Comparison of ENCODE assay signal across 8 mouse cellular contexts in the genomic region with DNA sequence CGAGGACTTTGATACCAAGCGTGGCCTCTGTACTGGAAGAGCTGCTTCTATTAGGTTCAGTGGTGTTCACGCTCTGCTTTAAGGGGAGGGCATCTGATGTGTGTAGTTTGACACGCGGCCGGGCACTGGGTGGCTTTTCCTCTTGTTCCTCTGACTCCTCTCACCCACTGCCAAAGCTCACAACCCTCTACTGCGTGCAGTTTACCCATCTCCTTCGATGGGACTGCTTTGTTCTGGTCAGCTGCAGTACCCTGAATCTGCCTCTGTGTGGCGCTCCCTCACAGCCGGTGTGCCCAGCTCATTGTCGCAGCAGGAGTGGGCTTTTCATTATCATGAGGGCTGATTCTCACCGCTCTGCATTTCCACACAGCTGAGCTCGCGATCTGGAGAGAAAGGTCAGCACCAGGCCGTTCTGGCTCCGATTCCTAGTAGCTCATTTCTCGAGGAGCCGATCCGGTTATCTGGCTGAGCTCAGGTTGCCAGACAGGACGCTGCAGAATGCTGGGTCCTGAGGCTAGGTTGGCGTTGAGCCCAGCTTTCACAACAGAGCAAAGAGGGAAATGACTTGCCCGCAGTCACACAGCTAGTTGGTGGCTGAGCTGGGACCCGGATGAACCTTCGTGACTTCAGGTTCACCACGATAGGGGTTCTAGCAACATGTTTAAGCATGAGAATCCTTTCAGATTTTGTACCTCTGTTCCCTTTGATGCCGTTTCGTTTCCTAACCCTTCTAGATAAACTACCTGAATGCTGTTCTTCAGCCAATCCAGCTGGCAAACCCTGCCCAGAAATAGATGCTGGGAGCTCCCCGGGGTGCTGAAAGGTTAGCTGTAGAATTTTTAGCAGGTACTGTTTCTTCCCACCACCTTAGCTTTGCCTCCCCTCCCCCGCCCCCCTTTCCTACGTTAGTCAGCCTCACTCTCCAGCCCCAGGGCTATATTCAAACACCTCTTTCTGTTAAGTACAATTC. TPM values are rescaled to one million over a fixed set of nuclear protein-coding genes. Genes with fewer than 3 reads are reported as not detected.
A peak's percentile ranks its signal among the peaks of the same experiment; 100 is the strongest.
DNase-seq lines count a peak whose midpoint lies in the region; ATAC-seq and TF ChIP-seq lines count a peak whose summit lies in the region.

No protein-coding gene starts in this region.

- WGBS in embryonic facial prominence, embryonic 12.5 days, result 13% methylated on average over 30 of the region's 30 CpGs
- 11% methylated on average over 30 of the region's 30 CpGs for WGBS in heart, embryonic 10.5 days
- 14% methylated on average over 30 of the region's 30 CpGs for WGBS in limb, embryonic 14.5 days
- 17% methylated on average over 30 of the region's 30 CpGs for WGBS in midbrain, embryonic 15.5 days

- peaks cover 28% of the 10 kb centered on the region for H3K4me1 ChIP-seq in embryonic facial prominence, embryonic 12.5 days
- H3K4me1 ChIP-seq in heart, embryonic 10.5 days, result peaks cover 35% of the 10 kb centered on the region
- peaks cover 11% of the 10 kb centered on the region for H3K4me1 ChIP-seq in limb, embryonic 14.5 days (ENCODE audit: control insufficient read depth, insufficient read depth, low read length)
- H3K4me1 ChIP-seq in midbrain, embryonic 15.5 days, result peaks cover 9% of the 10 kb centered on the region

- peak overlapping the region; percentile 14; the same call in 1 of the 2 replicates for H3K4me2 ChIP-seq in embryonic facial prominence, embryonic 12.5 days (replicated peaks)
- H3K4me2 ChIP-seq in limb, embryonic 14.5 days (replicated peaks; ENCODE audit: low read depth, low read length, severe bottlenecking), result peak overlapping the region; percentile 9
- peak overlapping the region; percentile 31 for H3K4me2 ChIP-seq in midbrain, embryonic 15.5 days

- peaks cover 43% of the 10 kb centered on the region for H3K36me3 ChIP-seq in embryonic facial prominence, embryonic 12.5 days
- peaks cover 41% of the 10 kb centered on the region for H3K36me3 ChIP-seq in heart, embryonic 10.5 days
- peaks cover 44% of the 10 kb centered on the region for H3K36me3 ChIP-seq in limb, embryonic 14.5 days (ENCODE audit: control insufficient read depth, insufficient read depth, low read length)
- peaks cover 27% of the 10 kb centered on the region for H3K36me3 ChIP-seq in midbrain, embryonic 15.5 days (replicated peaks)

- peak overlapping the region; percentile 27; the same call in 1 of the 2 replicates for H3K9ac ChIP-seq in embryonic facial prominence, embryonic 12.5 days
- peak overlapping the region; percentile 29; the same call in 1 of the 2 replicates for H3K9ac ChIP-seq in limb, embryonic 14.5 days (ENCODE audit: low read depth, low read length, severe bottlenecking)
- H3K9ac ChIP-seq in midbrain, embryonic 15.5 days, result no peak overlapping the region

- DNase-seq in B cell, adult 2 months, result peak; percentile 84
- DNase-seq in adrenal gland, postnatal 36 days, result peak; percentile 79 to 83
- DNase-seq in heart, embryonic 10.5 days (ENCODE audit: low spot score), result peak; percentile 88
- peak; percentile 76 for DNase-seq in kidney, adult 9 months
- peak; percentile 67 for DNase-seq in limb, embryonic 14.5 days (ENCODE audit: low spot score)
- peak; percentile 50 to 63 for DNase-seq in spleen, postnatal 14 days (ENCODE audit: low spot score in 2 of 2)

- H3K27ac ChIP-seq in embryonic facial prominence, embryonic 12.5 days, result peak overlapping the region; percentile 18; the same call in 1 of the 2 replicates
- peak overlapping the region; percentile 2; the same call in 1 of the 2 replicates for H3K27ac ChIP-seq in heart, embryonic 10.5 days
- H3K27ac ChIP-seq in limb, embryonic 14.5 days (replicated peaks; ENCODE audit: low read depth, low read length), result no peak overlapping the region
- peak overlapping the region; percentile 23; the same call in 1 of the 2 replicates for H3K27ac ChIP-seq in midbrain, embryonic 15.5 days

- H3K4me3 ChIP-seq in embryonic facial prominence, embryonic 12.5 days, result 0 out of 2 replicates have a peak overlapping the region, but pooled peaks have one; percentile 6
- H3K4me3 ChIP-seq in heart, embryonic 10.5 days, result peak overlapping the region; percentile 42
- no peak overlapping the region; the same call in 1 of the 2 replicates for H3K4me3 ChIP-seq in limb, embryonic 14.5 days (replicated peaks; ENCODE audit: low read length)
- peak overlapping the region; percentile 13; the same call in 1 of the 2 replicates for H3K4me3 ChIP-seq in midbrain, embryonic 15.5 days

- no peak for TF ChIP-seq POLR2A in limb, embryonic 14.5 days (IDR thresholded peaks at IDR 0.05; ENCODE audit: borderline replicate concordance, extremely low read depth, insufficient read depth, insufficient read length)

- H3K27me3 ChIP-seq in embryonic facial prominence, embryonic 12.5 days, result no peaks in the 10 kb centered on the region
- H3K27me3 ChIP-seq in heart, embryonic 10.5 days (ENCODE audit: insufficient read depth, poor library complexity, severe bottlenecking), result no peaks in the 10 kb centered on the region
- H3K27me3 ChIP-seq in limb, embryonic 14.5 days (ENCODE audit: control insufficient read depth, insufficient read depth, low read length), result no peaks in the 10 kb centered on the region
- H3K27me3 ChIP-seq in midbrain, embryonic 15.5 days (replicated peaks), result no peaks in the 10 kb centered on the region

- 0 out of 2 replicates have a peak, but pooled peaks have one; percentile 19 for ATAC-seq in embryonic facial prominence, embryonic 12.5 days (ENCODE audit: insufficient number of reproducible peaks, insufficient read depth, low FRiP score, low TSS enrichment)
- ATAC-seq in limb, embryonic 14.5 days (ENCODE audit: low FRiP score, low read depth), result peak; percentile 31
- peak; percentile 57 for ATAC-seq in midbrain, embryonic 15.5 days (replicated peaks)

- H3K9me3 ChIP-seq in embryonic facial prominence, embryonic 12.5 days, result no peaks in the 10 kb centered on the region
- no peaks in the 10 kb centered on the region for H3K9me3 ChIP-seq in heart, embryonic 10.5 days
- no peaks in the 10 kb centered on the region for H3K9me3 ChIP-seq in limb, embryonic 14.5 days (ENCODE audit: control insufficient read depth, low read length)
- no peaks in the 10 kb centered on the region for H3K9me3 ChIP-seq in midbrain, embryonic 15.5 days

RNA-seq across cellular contexts. Expression of a gene that starts 10.2 kb away (rescaled TPM):
- total RNA-seq in adrenal gland, postnatal 36 days (2021), result under 1 TPM in 1 of 2 experiments, not detected in 1; 0.13 TPM
- polyA plus RNA-seq in embryonic facial prominence, embryonic 12.5 days (2016; fragmentation: Nextera tagmentation; extraction: Ambion mirVana), result 0.28 and 0.42 TPM in 2 replicates
- 0.12 and 0.30 TPM in 2 replicates for polyA plus RNA-seq in heart, embryonic 10.5 days (2016; fragmentation: Nextera tagmentation; extraction: Ambion mirVana)
- polyA plus RNA-seq in limb, embryonic 14.5 days (2012; rRNA removed), result 1.0 and 1.3 TPM in 2 replicates
- 0.25 and 0.54 TPM in 2 replicates for polyA plus RNA-seq in limb, embryonic 14.5 days (2014; fragmentation: Nextera tagmentation; extraction: Ambion mirVana)
- polyA plus RNA-seq in midbrain, embryonic 15.5 days (2015; fragmentation: Nextera tagmentation; extraction: Ambion mirVana), result 0.19 and 0.20 TPM in 2 replicates

RNA-seq across cellular contexts. Expression of a gene that starts 10.7 kb away (rescaled TPM):
- 10 to 100 TPM; 16.6 to 17.0 TPM for total RNA-seq in adrenal gland, postnatal 36 days (2021)
- polyA plus RNA-seq in embryonic facial prominence, embryonic 12.5 days (2016; fragmentation: Nextera tagmentation; extraction: Ambion mirVana), result 31.6 and 31.8 TPM in 2 replicates
- polyA plus RNA-seq in heart, embryonic 10.5 days (2016; fragmentation: Nextera tagmentation; extraction: Ambion mirVana), result 18.2 and 23.2 TPM in 2 replicates
- polyA plus RNA-seq in limb, embryonic 14.5 days (2012; rRNA removed), result 28.3 and 29.5 TPM in 2 replicates
- polyA plus RNA-seq in limb, embryonic 14.5 days (2014; fragmentation: Nextera tagmentation; extraction: Ambion mirVana), result 10.2 and 12.2 TPM in 2 replicates
- polyA plus RNA-seq in midbrain, embryonic 15.5 days (2015; fragmentation: Nextera tagmentation; extraction: Ambion mirVana), result 10.9 and 11.4 TPM in 2 replicates

RNA-seq across cellular contexts. Expression of a gene that starts 20.2 kb away (rescaled TPM):
- 10 to 100 TPM in 1 of 2 experiments, 1 to 10 TPM in 1; 9.4 to 10.7 TPM for total RNA-seq in adrenal gland, postnatal 36 days (2021)
- 41.4 and 41.7 TPM in 2 replicates for polyA plus RNA-seq in embryonic facial prominence, embryonic 12.5 days (2016; fragmentation: Nextera tagmentation; extraction: Ambion mirVana)
- 27.1 and 32.7 TPM in 2 replicates for polyA plus RNA-seq in heart, embryonic 10.5 days (2016; fragmentation: Nextera tagmentation; extraction: Ambion mirVana)
- 41.0 and 49.5 TPM in 2 replicates for polyA plus RNA-seq in limb, embryonic 14.5 days (2012; rRNA removed)
- 20.6 and 23.6 TPM in 2 replicates for polyA plus RNA-seq in limb, embryonic 14.5 days (2014; fragmentation: Nextera tagmentation; extraction: Ambion mirVana)
- polyA plus RNA-seq in midbrain, embryonic 15.5 days (2015; fragmentation: Nextera tagmentation; extraction: Ambion mirVana), result 12.4 and 13.6 TPM in 2 replicates

RNA-seq across cellular contexts. Expression of a gene that starts 26.1 kb away (rescaled TPM):
- 10 to 100 TPM; 51.6 to 73.8 TPM for total RNA-seq in adrenal gland, postnatal 36 days (2021)
- polyA plus RNA-seq in embryonic facial prominence, embryonic 12.5 days (2016; fragmentation: Nextera tagmentation; extraction: Ambion mirVana), result 69.9 and 77.7 TPM in 2 replicates
- 42.4 and 50.3 TPM in 2 replicates for polyA plus RNA-seq in heart, embryonic 10.5 days (2016; fragmentation: Nextera tagmentation; extraction: Ambion mirVana)
- 80.2 and 84.4 TPM in 2 replicates for polyA plus RNA-seq in limb, embryonic 14.5 days (2012; rRNA removed)
- 81.0 and 91.6 TPM in 2 replicates for polyA plus RNA-seq in limb, embryonic 14.5 days (2014; fragmentation: Nextera tagmentation; extraction: Ambion mirVana)
- 169 and 175 TPM in 2 replicates for polyA plus RNA-seq in midbrain, embryonic 15.5 days (2015; fragmentation: Nextera tagmentation; extraction: Ambion mirVana)

RNA-seq across cellular contexts. Expression of a gene that starts 51.1 kb away (rescaled TPM):
- 10 to 100 TPM; 19.2 to 26.0 TPM for total RNA-seq in adrenal gland, postnatal 36 days (2021)
- 154 and 161 TPM in 2 replicates for polyA plus RNA-seq in embryonic facial prominence, embryonic 12.5 days (2016; fragmentation: Nextera tagmentation; extraction: Ambion mirVana)
- 15.4 and 35.8 TPM in 2 replicates for polyA plus RNA-seq in heart, embryonic 10.5 days (2016; fragmentation: Nextera tagmentation; extraction: Ambion mirVana)
- 171 and 233 TPM in 2 replicates for polyA plus RNA-seq in limb, embryonic 14.5 days (2012; rRNA removed)
- polyA plus RNA-seq in limb, embryonic 14.5 days (2014; fragmentation: Nextera tagmentation; extraction: Ambion mirVana), result 83.5 and 114 TPM in 2 replicates
- polyA plus RNA-seq in midbrain, embryonic 15.5 days (2015; fragmentation: Nextera tagmentation; extraction: Ambion mirVana), result 8.4 and 10.8 TPM in 2 replicates
